Mouse (Mus musculus) adrenal gland, postnatal 4 days (tissue): ENCODE measurements around the gene Gk. TPM values are rescaled to one million over a fixed set of nuclear protein-coding genes. Genes with fewer than 3 reads are reported as not detected.

Source experiments
- total RNA-seq, 2 experiments: library from RNA; stranded (reverse); gene quantifications; 2 replicates each; pipeline ENCODE4 v1.2.3; 2021

Gene Gk
- total RNA-seq, 2 experiments from 2014 or later: 29.2 to 34.8 TPM

Other genes with a start within 250 kb of the Gk start
- gene Tab3, start 202.8 kb downstream of the Gk start, total RNA-seq: 10 to 100 TPM; 13.8 to 15.0 TPM
- under 1 TPM; 0.14 to 0.17 TPM for gene 5430427O19Rik, start 93.5 kb upstream of the Gk start, total RNA-seq